Mouse (Mus musculus): ENCODE measurements around the gene Trim7. TPM values are rescaled to one million over a fixed set of nuclear protein-coding genes. Genes with fewer than 3 reads are reported as not detected.
A peak's percentile ranks its signal among the peaks of the same experiment; 100 is the strongest.
"Not testable (repeated sequence)": the region's sequence is repeated elsewhere in the genome, so short reads cannot be mapped to it uniquely, and the experiment has no call there.

Gene Trim7
- total RNA-seq, 2 experiments from 2014 or later = 25.9 to 51.8 TPM

- no peak overlapping the region for H3K4me3 ChIP-seq
- intact Hi-C loops (cut with DNase I) = loop anchor here (2.0 to 10.0 kb wide), 2 partner anchors 13 to 385 kb away; partner anchors contain the start of gene Zfp62
- no peak for DNase-seq
- H3K27ac ChIP-seq = peak overlapping the region; percentile 25; the same call in 1 of the 2 replicates
- TF ChIP-seq CTCF (IDR thresholded peaks at IDR 0.05) = no peak
Measured at GRCm38 (mm10) chr11:48819614-48820307, 6.2 kb upstream of the Trim7 start.

- H3K4me3 ChIP-seq = no peak overlapping the region
- TF ChIP-seq CTCF (IDR thresholded peaks at IDR 0.05) = no peak
- DNase-seq = no peak
- intact Hi-C loops (cut with DNase I) = no loop called here
- peak overlapping the region; percentile 25; the same call in 1 of the 2 replicates for H3K27ac ChIP-seq
Measured at GRCm38 (mm10) chr11:48820308-48820674, 5.6 kb upstream of the Trim7 start.

- DNase-seq; H3K27ac ChIP-seq; H3K4me3 ChIP-seq; intact Hi-C loops (cut with DNase I): not testable (repeated sequence)
Measured at GRCm38 (mm10) chr11:48821299-48821698, 4.6 kb upstream of the Trim7 start.

GRCm38 (mm10) chr11:48822768-48823512 lies 3.0 kb upstream of the Trim7 start:
- no peak for TF ChIP-seq CTCF (IDR thresholded peaks at IDR 0.05)
- intact Hi-C loops (cut with DNase I) = no loop called here
- no peak for DNase-seq
- peak overlapping the region; percentile 73 for H3K4me3 ChIP-seq
- peak overlapping the region; percentile 38; the same call in 1 of the 2 replicates for H3K27ac ChIP-seq

- intact Hi-C loops (cut with DNase I) = no loop called here
- Histone ChIP-seq H3K27ac (peak overlapping the region; percentile 38; the same call in 1 of the 2 replicates), H3K4me3 (peak overlapping the region; percentile 73)
- no peak for TF ChIP-seq CTCF (IDR thresholded peaks at IDR 0.05)
- peak; percentile 58 for DNase-seq
Measured at GRCm38 (mm10) chr11:48823536-48823972, 2.4 kb upstream of the Trim7 start.

GRCm38 (mm10) chr11:48824311-48824830 lies 1.6 kb upstream of the Trim7 start:
- intact Hi-C loops (cut with DNase I) = no loop called here
- TF ChIP-seq CTCF (IDR thresholded peaks at IDR 0.05) = no peak
- no peak for DNase-seq
- Histone ChIP-seq H3K27ac (no peak overlapping the region), H3K4me3 (peak overlapping the region; percentile 73)

GRCm38 (mm10) chr11:48826752-48827096 lies 784 bp downstream of the Trim7 start:
- no peak for TF ChIP-seq CTCF (IDR thresholded peaks at IDR 0.05)
- Histone ChIP-seq H3K27ac (peak overlapping the region; percentile 77), H3K4me3 (peak overlapping the region; percentile 70)
- no peak for DNase-seq
- intact Hi-C loops (cut with DNase I) = no loop called here

GRCm38 (mm10) chr11:48827926-48828325 lies 2.0 kb downstream of the Trim7 start:
- no peak for DNase-seq
- no peak for TF ChIP-seq CTCF (IDR thresholded peaks at IDR 0.05)
- intact Hi-C loops (cut with DNase I) = no loop called here
- H3K4me3 ChIP-seq = no peak overlapping the region
- H3K27ac ChIP-seq = no peak overlapping the region

GRCm38 (mm10) chr11:48830279-48830678 lies 4.3 kb downstream of the Trim7 start:
- no peak for DNase-seq
- no peak overlapping the region for H3K27ac ChIP-seq
- no peak for TF ChIP-seq CTCF (IDR thresholded peaks at IDR 0.05)
- intact Hi-C loops (cut with DNase I) = no loop called here
- no peak overlapping the region for H3K4me3 ChIP-seq

GRCm38 (mm10) chr11:48831273-48831672 lies 5.3 kb downstream of the Trim7 start:
- H3K4me3 ChIP-seq = no peak overlapping the region
- no peak for DNase-seq
- no peak for TF ChIP-seq CTCF (IDR thresholded peaks at IDR 0.05)
- intact Hi-C loops (cut with DNase I) = no loop called here
- H3K27ac ChIP-seq = no peak overlapping the region

GRCm38 (mm10) chr11:48833078-48833730 lies 7.3 kb downstream of the Trim7 start:
- peak overlapping the region; percentile 81 for H3K4me3 ChIP-seq
- no peak for TF ChIP-seq CTCF (IDR thresholded peaks at IDR 0.05)
- H3K27ac ChIP-seq = peak overlapping the region; percentile 98
- intact Hi-C loops (cut with DNase I) = loop anchor here (2.0 kb wide), 1 partner anchor 14 kb away; no protein-coding TSS in a partner anchor
- DNase-seq = no peak

- no peak for TF ChIP-seq CTCF (IDR thresholded peaks at IDR 0.05)
- intact Hi-C loops (cut with DNase I) = loop anchor here (1.0 to 2.0 kb wide), 2 partner anchors 15 to 22 kb away; no protein-coding TSS in a partner anchor
- DNase-seq = peak; percentile 90
- H3K4me3 ChIP-seq = peak overlapping the region; percentile 81
- H3K27ac ChIP-seq = peak overlapping the region; percentile 98
Measured at GRCm38 (mm10) chr11:48833731-48834639, 8.0 kb downstream of the Trim7 start.

Measured in gastrocnemius, adult 2 months (tissue).